Mouse (Mus musculus) spleen, adult 2 months (tissue): ENCODE data around the gene Slc24a2. TPM values are rescaled to one million over a fixed set of nuclear protein-coding genes. Genes with fewer than 3 reads are reported as not detected.

Experiments
- DNase-seq, 2 experiments: peaks; one replicate each; pipeline versions ENCODE4 v3.0.0 to v3.0.0-alpha.2; 2012 to 2021; ENCODE audit warnings: low spot score in 2 of 2, low read depth in 1 of 2
- H3K27ac ChIP-seq: fragments of 200-500 bp; 2 replicates; pipeline ENCODE4 v1.5.1; 2012; ENCODE audit warnings: low read length, inconsistent platforms; ENCODE audit not compliant: insufficient read depth
- H3K27me3 ChIP-seq: fragments of 200-500 bp; 2 replicates; pipeline ENCODE4 v1.6.1; 2012; ENCODE audit warnings: mild to moderate bottlenecking, moderate library complexity, low read length, inconsistent platforms; ENCODE audit not compliant: control insufficient read depth, insufficient read depth
- H3K36me3 ChIP-seq: fragments of 200-500 bp; 2 replicates; pipeline ENCODE4 v1.6.1; 2012; ENCODE audit warnings: mild to moderate bottlenecking, low read length, inconsistent platforms; ENCODE audit not compliant: control insufficient read depth, insufficient read depth
- H3K4me1 ChIP-seq: fragments of 200-500 bp; 2 replicates; pipeline ENCODE4 v1.6.1; 2011; ENCODE audit warnings: inconsistent platforms; ENCODE audit not compliant: control insufficient read depth, insufficient read depth, insufficient read length
- H3K4me3 ChIP-seq: fragments of 200-500 bp; 2 replicates; pipeline ENCODE4 v1.5.1; 2011; ENCODE audit warnings: mild to moderate bottlenecking, inconsistent platforms; ENCODE audit not compliant: insufficient read depth, insufficient read length; ENCODE audit errors: extremely low read depth
- CTCF ChIP-seq: fragments of 200-500 bp; IDR thresholded peaks from 2 replicates; pipeline ENCODE4 v1.5.1; 2011; ENCODE audit warnings: mild to moderate bottlenecking, inconsistent platforms; ENCODE audit not compliant: insufficient read depth, insufficient read length, insufficient replicate concordance; ENCODE audit errors: extremely low read depth
- POLR2A ChIP-seq: fragments of 200-500 bp; IDR thresholded peaks from 2 replicates; pipeline ENCODE4 v1.6.1; 2011; ENCODE audit warnings: low read depth, low read length, inconsistent platforms
- WGBS: fragments of 180-500 bp; shearing (Covaris S2); methylation state at CpG from one replicate; pipeline ENCODE4 v1.1.7; 2018; 5-methylcytosine and 5-hydroxymethylcytosine counted together
- polyA plus RNA-seq: library from polyadenylated mRNA; depleted of rRNA; stranded (reverse); fragments of >200 nt; gene quantifications from 2 replicates; pipeline ENCODE4 v1.2.3, GENCODE M21; 2012

Slc24a2 gene
- polyA plus RNA-seq, 1 experiment, result not detected

DNA sequence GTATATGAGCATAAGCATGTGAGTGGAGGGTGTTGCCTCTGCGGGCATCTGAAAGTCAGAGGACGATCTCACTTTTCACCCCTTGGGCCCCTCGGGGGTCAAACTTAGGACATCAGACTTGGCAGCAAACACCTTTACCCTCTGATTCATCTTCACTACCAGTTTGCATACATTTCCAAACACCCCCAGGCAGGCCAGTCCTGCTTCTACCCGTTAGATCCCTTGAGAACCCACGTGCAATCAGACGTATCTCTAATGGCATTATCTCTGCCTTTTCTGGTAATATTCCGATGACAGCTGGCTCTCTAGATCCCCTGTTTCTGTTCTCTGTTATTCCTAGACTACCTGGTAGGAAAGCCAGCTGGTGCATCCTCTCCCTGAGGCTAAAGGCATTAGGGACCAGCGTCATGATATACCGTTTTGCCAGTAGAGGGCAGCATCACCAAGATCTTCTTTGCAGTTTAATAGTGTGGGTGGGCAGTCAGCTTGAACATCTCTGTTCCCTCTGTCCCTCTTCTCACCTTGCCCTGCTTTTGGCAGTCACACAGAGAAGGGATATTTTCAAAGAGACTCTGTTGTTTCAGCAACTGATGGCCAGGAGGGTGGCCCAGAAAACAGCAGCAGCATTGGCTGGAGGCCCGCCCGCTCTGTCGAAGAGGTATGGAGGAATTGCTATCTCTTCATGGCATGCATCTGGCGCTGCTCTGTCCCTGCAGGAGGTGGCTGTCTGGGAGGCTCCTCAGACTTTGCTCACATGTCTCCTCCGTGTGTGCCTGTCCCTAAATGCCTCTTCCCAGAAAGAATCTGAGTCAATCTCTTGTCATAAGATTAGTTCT lies 272.5 kb downstream of the Slc24a2 start:
- H3K4me3 ChIP-seq, result no peak overlapping the region
- TF ChIP-seq CTCF (peak; percentile 21; the same call in 1 of the 2 replicates), POLR2A (no peak)
- H3K4me1 ChIP-seq, result no peaks in the 10 kb centered on the region
- DNase-seq, result peak in 1 of 2 experiments; percentile 9
- H3K27ac ChIP-seq, result no peak overlapping the region
- H3K27me3 ChIP-seq, result no peaks in the 10 kb centered on the region
- WGBS, result 57% methylated on average over 14 of the region's 14 CpGs
- no peaks in the 10 kb centered on the region for H3K36me3 ChIP-seq

DNA sequence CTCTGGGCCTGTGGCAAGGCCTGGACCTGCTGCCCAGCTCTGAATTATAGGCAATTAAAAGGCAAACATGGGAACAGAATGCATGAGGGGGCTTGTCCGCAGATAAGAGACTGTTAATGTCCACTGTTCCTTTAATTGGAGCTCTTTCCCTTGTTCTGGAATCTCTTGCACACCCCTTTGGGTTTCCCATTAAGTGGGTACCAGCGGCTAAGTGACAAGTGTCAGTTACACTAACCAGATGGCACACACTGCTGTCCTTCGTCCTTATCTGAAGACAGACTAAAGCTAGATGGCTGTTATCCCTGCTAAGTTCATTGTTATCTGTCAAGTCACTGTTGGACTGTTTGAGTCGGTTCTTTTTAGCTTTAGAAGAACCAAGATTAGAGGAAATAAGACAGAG lies 274.8 kb downstream of the Slc24a2 start:
- no peaks in the 10 kb centered on the region for H3K36me3 ChIP-seq
- DNase-seq, result no peak
- no peaks in the 10 kb centered on the region for H3K4me1 ChIP-seq
- 73% methylated on average over 4 of the region's 4 CpGs for WGBS
- no peak for TF ChIP-seq CTCF
- no peak for TF ChIP-seq POLR2A
- H3K27ac ChIP-seq, result no peak overlapping the region
- H3K4me3 ChIP-seq, result no peak overlapping the region
- H3K27me3 ChIP-seq, result no peaks in the 10 kb centered on the region

DNA sequence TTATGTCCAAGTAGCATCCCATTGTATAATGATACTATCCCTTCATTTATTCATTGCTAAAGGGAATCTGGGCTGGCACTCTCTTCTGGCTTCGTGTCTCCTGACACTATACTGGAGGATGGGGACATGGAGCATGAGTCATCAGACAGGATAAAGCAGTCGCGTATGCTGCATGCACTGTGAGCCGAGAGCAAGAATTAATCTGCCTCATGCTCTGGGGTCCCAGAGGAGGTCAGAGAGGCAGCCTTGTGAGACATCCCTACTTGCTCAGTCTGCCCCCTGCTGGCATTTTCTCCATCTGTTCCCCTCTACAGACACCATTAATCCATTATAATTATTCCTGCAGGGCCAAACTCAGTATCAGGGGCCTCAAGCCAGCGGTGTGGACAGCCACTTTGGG lies 276.8 kb downstream of the Slc24a2 start:
- WGBS, result 79% methylated on average over 5 of the region's 5 CpGs

DNA sequence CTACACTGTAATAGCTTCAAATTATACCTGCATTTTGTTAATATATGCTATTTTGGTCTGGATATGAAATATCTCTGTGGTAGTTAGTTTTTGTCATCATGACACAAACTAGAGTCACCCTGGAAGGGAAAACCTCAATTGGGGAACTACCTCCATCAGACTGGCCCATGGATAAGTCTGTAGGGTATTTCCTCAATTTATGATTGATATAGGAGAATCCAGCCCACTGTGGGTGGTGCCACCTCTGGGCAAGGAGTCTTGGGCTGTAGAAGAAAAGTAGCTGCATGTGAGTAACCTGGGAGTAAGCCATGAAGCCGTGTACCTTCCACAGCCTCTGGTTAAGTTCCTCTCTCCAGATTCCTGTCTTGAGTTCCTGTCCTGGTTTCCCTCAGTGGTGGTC lies 281.5 kb downstream of the Slc24a2 start:
- no peak overlapping the region for H3K4me3 ChIP-seq
- TF ChIP-seq POLR2A (no peak), CTCF (no peak)
- no peak for DNase-seq
- no peaks in the 10 kb centered on the region for H3K27me3 ChIP-seq
- 74% methylated on average over 1 of the region's 1 CpGs for WGBS
- no peaks in the 10 kb centered on the region for H3K36me3 ChIP-seq
- H3K4me1 ChIP-seq, result no peaks in the 10 kb centered on the region
- H3K27ac ChIP-seq, result no peak overlapping the region

More for the DNA sequence above, 276.8 kb downstream of the Slc24a2 start:
- TF ChIP-seq CTCF (no peak), POLR2A (no peak)
- Histone ChIP-seq H3K4me3 (no peak overlapping the region), H3K36me3 (no peaks in the 10 kb centered on the region), H3K27ac (no peak overlapping the region), H3K4me1 (no peaks in the 10 kb centered on the region), H3K27me3 (no peaks in the 10 kb centered on the region)
- DNase-seq, result no peak

GRCm38 (mm10) chr4:86943296-86943695 lies 287.0 kb downstream of the Slc24a2 start:
- Histone ChIP-seq H3K27ac (no peak overlapping the region), H3K4me3 (no peak overlapping the region), H3K36me3 (no peaks in the 10 kb centered on the region), H3K27me3 (no peaks in the 10 kb centered on the region), H3K4me1 (no peaks in the 10 kb centered on the region)
- TF ChIP-seq CTCF (no peak), POLR2A (no peak)
- DNase-seq, result no peak
- 86% methylated on average over 6 of the region's 6 CpGs for WGBS

- DNase-seq, result no peak
Observed at GRCm38 (mm10) chr4:86942656-86943055, 287.6 kb downstream of the Slc24a2 start.

DNA sequence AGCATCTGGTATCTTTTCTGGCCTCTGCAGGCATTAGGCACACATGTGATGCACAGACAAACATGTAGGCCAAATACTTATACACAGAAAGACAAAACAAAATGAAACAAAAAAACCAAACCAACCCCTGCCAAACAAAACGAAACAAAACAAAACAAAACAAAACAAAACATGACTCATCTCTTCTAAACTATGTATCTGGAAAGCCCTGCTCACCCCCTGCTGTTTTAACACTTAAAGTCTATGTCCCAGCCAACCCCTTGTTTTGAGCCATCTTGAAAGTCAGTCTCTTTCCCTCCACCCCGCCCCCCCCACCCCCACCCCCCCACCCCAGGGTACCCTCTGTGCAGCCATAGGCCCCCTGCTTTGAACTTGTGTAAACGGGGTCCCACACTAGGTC lies 293.6 kb downstream of the Slc24a2 start:
- TF ChIP-seq POLR2A (no peak), CTCF (no peak)
- H3K4me1 ChIP-seq, result no peaks in the 10 kb centered on the region
- 49% methylated on average over 3 of the region's 3 CpGs for WGBS
- H3K27me3 ChIP-seq, result no peaks in the 10 kb centered on the region
- no peak overlapping the region for H3K4me3 ChIP-seq
- H3K36me3 ChIP-seq, result no peaks in the 10 kb centered on the region
- no peak overlapping the region for H3K27ac ChIP-seq
- DNase-seq, result no peak

More at GRCm38 (mm10) chr4:86942656-86943055, 287.6 kb downstream of the Slc24a2 start:
- Histone ChIP-seq H3K36me3 (no peaks in the 10 kb centered on the region), H3K27ac (no peak overlapping the region), H3K4me1 (no peaks in the 10 kb centered on the region), H3K27me3 (no peaks in the 10 kb centered on the region), H3K4me3 (no peak overlapping the region)
- 86% methylated on average over 6 of the region's 6 CpGs for WGBS
- TF ChIP-seq POLR2A, result no peak
